Mouse (Mus musculus) forelimb bud, embryonic 11.5 days (tissue): Measurements from ENCODE around the gene Itsn1.
A peak's percentile ranks its signal among the peaks of the same experiment; 100 is the strongest.

Experiments used
- DNase-seq: peaks from one replicate; pipeline ENCODE4 v3.0.0-alpha.2; 2012; ENCODE audit warnings: low read depth, low spot score

Itsn1 gene

DNA sequence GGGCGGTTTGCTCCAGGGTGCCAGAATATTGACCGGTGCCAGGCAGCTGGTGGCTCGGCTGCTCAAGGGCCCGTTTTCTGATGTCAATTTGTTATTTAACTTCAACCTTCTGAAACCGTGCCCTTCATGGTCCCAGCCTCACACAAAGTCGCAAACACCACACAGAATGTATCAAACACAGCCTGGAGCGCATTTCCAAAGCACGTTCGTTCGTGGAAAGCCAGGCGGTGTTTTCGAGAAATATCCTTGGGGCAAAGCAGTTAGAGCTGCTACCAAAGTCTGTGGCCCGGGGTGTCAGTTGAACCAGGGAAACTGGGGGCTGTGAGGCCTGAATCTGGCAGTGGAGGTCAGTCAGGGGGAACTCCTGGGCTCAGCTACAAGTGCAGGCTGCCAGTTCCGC is 213.1 kb downstream of the Itsn1 start:
- no peak for DNase-seq

DNA sequence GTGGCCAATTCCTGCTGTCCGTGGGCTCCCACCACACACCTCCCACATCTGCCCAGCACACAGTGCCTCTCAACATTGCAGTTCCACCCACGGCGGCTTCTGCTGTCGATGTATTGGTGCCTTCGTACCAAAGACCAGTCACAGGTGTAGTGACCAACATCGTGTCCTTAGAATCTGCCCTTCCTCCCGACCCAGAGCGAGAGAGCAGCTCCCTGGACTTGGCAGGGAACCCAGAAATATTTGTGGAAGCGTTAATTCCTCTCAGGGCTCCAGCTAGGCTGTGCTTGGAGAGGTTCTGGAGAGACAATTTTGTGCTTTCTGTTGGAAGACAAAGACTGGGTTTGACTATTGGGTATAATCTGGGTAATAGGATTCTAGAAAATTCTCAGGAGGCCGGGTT is 217.2 kb downstream of the Itsn1 start:
- no peak for DNase-seq

DNA sequence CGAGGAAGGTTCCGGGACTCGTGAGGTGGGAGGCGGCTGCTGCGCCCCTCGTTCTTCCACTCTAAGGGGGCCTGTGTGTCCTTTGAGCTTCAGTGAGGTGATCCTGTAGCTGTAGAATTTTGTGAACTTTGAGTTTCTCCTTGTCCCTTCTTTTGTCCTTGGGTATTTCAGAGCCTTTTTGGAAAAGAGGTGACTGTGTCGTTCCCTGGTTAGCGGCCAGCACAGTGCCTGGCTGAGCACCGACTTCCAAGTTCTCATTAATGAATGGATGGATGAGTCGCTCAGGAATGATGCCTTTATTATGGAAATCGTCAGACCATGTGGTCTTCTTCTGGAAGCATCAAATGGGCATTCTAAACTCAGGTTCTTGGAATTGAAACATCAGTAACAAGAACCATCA is 218.0 kb downstream of the Itsn1 start:
- DNase-seq: no peak

DNA sequence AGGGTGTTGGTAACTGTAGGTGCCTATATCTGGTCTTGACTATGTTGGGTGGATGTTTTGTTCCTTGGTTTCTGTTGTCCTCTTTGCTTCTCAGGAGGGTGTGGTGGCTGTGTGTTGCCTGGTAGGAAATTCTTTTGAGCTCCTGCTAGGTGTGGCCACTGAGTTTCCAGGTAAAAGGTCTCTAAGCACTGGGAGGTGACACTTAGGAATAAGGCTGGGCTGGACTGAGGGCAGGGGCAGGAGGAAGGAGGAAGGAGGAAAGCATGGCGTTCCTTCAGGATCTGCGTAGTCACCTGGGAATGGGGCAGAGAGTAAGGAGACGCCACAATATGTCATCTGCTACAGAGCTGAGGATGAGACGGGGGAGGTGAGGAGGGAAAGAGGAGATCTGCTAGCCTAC is 224.9 kb downstream of the Itsn1 start:
- no peak for DNase-seq

DNA sequence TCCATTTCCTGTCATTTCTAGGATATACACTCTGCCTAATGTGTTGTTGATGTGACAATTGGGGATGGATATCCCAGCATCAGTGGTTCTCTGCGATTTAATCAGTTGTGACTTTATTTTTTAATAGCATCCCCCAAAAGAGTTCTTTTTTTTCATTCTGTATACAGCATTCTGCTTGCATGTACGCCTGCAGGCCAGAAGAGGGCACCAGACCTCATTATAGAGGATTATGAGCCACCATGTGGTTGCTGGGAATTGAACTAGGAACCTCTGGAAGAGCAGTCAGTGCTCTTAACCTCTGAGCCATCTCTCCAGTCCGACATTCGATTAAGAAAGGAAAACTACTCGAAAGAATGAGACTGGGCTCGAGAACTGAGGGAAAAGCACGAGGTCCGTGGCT is 225.7 kb downstream of the Itsn1 start:
- no peak for DNase-seq

DNA sequence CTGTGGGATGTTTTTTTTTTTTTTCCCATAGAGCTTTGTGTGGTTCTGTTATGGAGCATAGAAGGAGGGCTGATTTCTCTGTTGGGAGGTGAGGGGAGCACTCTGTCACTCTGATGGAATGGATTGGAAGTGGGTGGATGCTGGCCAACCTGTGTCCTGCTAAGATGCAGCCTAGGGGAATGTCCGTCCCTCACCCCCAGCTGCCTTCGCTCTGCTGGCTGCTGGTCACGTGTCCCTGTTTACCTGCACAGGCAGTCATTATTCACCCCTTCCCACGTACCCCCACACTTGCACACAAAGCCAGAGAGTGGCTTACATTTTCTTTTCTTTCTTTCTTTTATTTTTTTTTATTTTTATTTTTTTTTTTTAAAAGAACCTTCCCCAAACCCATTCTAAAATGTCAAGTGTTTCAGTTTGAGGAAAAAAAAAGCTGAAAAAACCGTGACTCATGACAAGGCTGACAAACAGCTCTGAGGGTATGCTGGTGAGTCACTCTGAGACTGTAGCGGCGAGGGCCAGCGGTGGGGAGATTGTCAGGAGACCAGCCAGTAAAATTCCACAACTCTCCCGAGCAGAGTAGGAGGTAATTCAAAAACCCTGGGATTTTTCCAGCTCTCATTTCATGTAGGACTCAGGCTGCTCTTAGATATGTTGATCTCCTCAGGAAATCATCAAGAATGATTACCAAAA is 233.3 kb downstream of the Itsn1 start:
- peak; percentile 21 for DNase-seq

DNA sequence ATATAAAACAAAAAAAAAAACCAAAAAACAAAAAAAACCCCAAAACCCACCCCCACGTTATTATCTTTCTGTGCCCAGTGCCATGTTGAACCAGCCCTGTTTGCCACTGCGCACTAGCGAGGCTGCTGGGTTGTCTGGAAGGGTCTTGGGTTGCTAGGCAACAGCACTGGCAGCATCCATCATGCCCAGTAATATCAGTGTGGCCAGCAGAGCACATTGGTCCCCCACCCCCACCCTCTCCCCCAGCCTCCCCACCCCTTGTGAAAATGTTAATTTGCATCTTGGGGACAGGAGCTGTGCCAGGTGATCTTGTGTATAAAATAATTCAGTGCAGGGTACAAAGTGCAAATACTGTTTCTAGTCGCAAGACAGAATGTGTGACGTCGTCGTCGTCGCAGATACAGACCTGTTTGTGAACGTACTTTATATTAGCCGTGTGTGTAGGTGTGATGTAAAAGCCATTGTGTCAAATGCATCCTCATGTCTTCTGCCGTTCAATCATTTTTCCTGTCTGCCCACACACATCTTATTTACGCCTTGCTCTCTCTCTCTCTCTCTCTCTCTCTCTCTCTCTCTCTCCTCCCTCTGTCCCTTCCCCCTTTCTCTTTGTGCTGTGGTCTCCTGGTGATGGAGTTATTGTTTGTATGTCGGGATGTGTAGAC is 233.9 kb downstream of the Itsn1 start:
- no peak for DNase-seq

DNA sequence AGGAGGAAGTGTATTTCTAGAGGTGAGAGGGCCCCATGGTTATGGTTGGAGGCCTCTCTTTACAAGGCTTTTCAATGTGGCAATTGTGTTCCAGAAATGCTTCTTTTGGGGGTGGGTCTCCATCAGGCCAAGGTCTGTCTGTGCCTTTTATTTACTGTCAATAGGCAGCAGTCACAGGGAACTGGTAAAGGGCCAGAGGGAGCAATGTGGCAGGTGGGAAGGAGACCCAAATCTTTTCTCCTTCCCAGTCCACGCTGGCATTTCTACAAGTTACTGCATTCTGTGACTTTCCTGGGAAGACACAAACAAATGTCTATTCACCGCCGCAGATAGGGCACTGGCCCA is 234.4 kb downstream of the Itsn1 start:
- no peak for DNase-seq

DNA sequence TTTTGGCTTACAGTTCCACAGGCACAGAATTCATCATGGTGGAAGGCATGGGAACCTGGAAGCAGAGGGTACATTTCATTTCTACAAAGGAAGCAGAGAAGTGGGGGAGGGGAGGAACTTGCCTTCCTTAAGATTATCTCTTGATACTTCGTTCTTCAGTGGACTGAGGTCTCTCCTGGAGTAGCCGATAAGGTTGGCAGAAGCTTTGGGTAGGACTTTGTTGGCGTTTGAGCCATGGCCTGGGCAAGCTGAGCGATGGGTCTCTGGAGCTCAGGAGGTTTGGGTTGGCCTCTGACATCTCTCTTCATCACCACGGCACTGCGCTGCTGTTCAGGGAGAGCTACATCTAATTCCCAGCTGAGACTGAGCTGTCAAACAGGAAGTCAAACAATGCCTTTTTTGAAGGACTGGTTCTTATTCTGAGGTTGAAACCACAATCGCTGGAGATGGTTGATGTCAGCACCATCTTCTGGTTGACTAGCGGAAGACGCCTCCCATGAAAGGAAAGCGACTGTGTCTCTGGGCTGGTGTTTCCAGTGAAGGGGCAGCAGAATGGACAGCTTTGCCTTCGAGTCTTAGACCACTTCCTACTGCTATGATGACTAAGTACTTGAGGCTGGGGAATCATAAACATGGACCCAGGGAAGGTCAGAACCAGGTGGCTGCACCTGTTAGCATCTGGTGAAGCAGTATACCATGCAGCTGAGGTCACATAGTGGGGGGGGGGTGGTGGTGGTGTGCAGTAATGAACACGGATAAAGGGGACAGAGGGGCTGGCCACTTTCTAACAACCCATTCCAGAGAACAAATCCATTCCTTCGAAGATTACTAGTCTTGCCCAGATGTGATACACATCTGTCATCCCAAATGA is 235.5 kb downstream of the Itsn1 start:
- DNase-seq: no peak

DNA sequence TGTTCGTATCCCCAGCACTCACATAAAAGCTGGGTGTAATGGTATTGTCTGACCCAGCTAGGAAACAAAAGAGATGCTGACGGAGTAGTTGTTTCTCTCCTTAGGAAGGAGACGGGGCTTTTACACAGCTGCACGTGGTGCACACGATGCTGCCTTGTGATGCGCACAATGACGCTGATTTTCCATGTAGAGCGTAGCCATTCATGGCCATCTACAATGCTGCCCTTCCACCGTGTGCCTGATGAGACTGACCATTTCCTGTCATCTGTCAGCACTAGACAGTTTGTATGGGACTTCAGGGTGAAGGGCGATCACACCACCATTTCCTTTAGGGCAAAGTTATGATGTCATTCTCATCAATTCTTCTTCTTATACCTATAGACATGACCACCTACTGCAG is 239.6 kb downstream of the Itsn1 start:
- no peak for DNase-seq

DNA sequence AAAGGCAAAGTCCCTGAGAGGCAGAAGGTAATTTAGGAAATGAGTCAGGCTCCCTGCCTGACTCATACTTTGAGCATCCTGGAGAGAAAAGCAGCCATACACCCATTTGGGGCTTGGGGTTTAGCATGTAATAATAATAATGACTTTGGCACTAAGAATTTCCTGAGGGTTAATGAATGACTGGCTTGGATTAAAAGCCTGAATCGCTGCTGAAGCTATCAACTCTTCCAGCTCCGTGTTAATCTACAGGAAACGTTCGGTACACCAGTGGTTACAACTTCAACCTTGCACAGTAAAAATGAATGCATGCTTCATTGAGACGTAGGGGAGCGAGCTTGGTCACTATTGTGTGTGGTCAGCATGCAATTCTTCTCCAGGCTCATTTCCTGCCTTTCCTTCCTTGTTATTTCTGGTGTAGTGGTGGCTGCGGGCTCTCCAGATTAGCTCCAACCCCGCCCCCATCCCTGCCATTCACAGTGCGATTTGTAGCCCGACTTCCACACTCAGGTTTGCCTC is 240.5 kb downstream of the Itsn1 start:
- DNase-seq: no peak
